Mouse (Mus musculus) megakaryocyte, embryonic 14.5 days (primary cell): ENCODE data around the gene Clasrp.

Experiments used
- FLI1 ChIP-seq: IDR thresholded peaks from 2 replicates; pipeline ENCODE4 v1.6.1; 2012; ENCODE audit warnings: low read length, inconsistent platforms, mixed read lengths
- GATA1 ChIP-seq: IDR thresholded peaks from 3 replicates; pipeline ENCODE4 v1.6.1; 2012; ENCODE audit warnings: mixed read lengths, low read length, inconsistent platforms, borderline replicate concordance

- TF ChIP-seq GATA1 (no peak), FLI1 (no peak)
Observed at GRCm38 (mm10) chr7:19532240-19532639, 72.0 kb downstream of the Clasrp start.
